Mouse (Mus musculus): ENCODE data around the gene Ascl4. TPM values are rescaled to one million over a fixed set of nuclear protein-coding genes. Genes with fewer than 3 reads are reported as not detected.

Gene Ascl4
- total and polyA plus RNA-seq, 2 experiments from 2014 or later, result not detected

DNA sequence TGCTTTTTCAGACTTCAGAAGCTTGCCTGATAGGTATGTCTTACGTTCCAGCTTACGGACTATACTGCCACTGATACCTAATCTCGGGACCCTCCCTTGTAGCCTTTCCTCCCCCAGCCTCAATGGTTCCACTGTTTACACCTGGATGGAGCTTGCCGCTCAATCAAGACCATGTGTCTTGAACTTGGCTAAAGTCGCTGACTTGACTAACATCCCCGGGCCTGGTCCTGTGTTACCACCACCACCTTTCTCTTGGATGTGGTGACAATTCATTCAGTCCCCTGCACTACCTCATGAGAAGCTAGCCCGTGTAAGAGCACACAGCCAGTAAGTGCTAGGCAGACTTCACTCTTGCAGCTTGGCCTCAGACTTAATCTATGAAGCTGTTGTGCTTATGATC lies 36.8 kb downstream of the Ascl4 start:
- DNase-seq (ENCODE audit: low spot score), result no peak
- no peak for TF ChIP-seq EP300 (IDR thresholded peaks at IDR 0.05; ENCODE audit: low read depth)
- no peak for TF ChIP-seq CTCF (IDR thresholded peaks at IDR 0.05; ENCODE audit: low read depth)
- WGBS, result 75% methylated on average over 7 of the region's 7 CpGs

DNA sequence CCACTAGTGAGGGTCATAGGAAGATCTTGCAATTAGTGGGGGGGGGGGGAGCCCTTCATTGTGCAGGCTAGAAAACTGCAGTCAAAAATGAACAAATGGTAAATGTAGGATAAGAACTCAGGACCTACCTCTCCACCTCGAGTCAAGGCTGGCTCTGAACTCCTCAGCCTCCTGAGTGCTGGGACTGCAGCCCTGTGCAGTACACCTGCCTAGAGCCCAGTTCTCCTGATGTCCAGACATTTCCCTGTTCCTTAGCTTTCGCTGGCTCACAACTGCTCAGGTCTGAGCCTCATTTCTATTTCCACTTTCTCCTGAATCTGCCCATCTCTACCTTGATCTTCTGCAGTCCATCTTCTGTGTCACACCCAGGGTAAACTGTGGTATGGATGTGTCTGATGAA lies 39.0 kb downstream of the Ascl4 start:
- Histone ChIP-seq H3K9me3 (replicated peaks; ENCODE audit: control insufficient read depth, low read length) (no peaks in the 10 kb centered on the region), H3K4me2 (ENCODE audit: low read depth, low read length) (no peak overlapping the region), H3K4me3 (ENCODE audit: low read depth, low read length) (no peak overlapping the region), H3K4me1 (ENCODE audit: control insufficient read depth, insufficient read depth) (no peaks in the 10 kb centered on the region), H3K27ac (ENCODE audit: low read depth) (no peak overlapping the region), H3K36me3 (replicated peaks; ENCODE audit: control insufficient read depth, insufficient read depth, low read length) (no peaks in the 10 kb centered on the region), H3K27me3 (ENCODE audit: control insufficient read depth, insufficient read depth, low read length) (no peaks in the 10 kb centered on the region), H3K9ac (replicated peaks; ENCODE audit: low read depth, low read length) (no peak overlapping the region)
- no peak for DNase-seq (ENCODE audit: low spot score)
- no peak for TF ChIP-seq EP300 (IDR thresholded peaks at IDR 0.05; ENCODE audit: low read depth)
- no peak for TF ChIP-seq CTCF (IDR thresholded peaks at IDR 0.05; ENCODE audit: low read depth)
- WGBS, result 44% methylated on average over 2 of the region's 2 CpGs
- no peak for ATAC-seq (ENCODE audit: insufficient read depth, low read depth)

More for the DNA sequence above, 36.8 kb downstream of the Ascl4 start:
- no peaks in the 10 kb centered on the region for H3K4me1 ChIP-seq (ENCODE audit: control insufficient read depth, insufficient read depth)
- no peaks in the 10 kb centered on the region for H3K36me3 ChIP-seq (replicated peaks; ENCODE audit: control insufficient read depth, insufficient read depth, low read length)
- H3K4me2 ChIP-seq (ENCODE audit: low read depth, low read length), result no peak overlapping the region
- no peak for ATAC-seq (ENCODE audit: insufficient read depth, low read depth)
- no peaks in the 10 kb centered on the region for H3K27me3 ChIP-seq (ENCODE audit: control insufficient read depth, insufficient read depth, low read length)
- H3K4me3 ChIP-seq (ENCODE audit: low read depth, low read length), result no peak overlapping the region
- no peak overlapping the region for H3K27ac ChIP-seq (ENCODE audit: low read depth)
- H3K9me3 ChIP-seq (replicated peaks; ENCODE audit: control insufficient read depth, low read length), result no peaks in the 10 kb centered on the region
- H3K9ac ChIP-seq (replicated peaks; ENCODE audit: low read depth, low read length), result no peak overlapping the region

DNA sequence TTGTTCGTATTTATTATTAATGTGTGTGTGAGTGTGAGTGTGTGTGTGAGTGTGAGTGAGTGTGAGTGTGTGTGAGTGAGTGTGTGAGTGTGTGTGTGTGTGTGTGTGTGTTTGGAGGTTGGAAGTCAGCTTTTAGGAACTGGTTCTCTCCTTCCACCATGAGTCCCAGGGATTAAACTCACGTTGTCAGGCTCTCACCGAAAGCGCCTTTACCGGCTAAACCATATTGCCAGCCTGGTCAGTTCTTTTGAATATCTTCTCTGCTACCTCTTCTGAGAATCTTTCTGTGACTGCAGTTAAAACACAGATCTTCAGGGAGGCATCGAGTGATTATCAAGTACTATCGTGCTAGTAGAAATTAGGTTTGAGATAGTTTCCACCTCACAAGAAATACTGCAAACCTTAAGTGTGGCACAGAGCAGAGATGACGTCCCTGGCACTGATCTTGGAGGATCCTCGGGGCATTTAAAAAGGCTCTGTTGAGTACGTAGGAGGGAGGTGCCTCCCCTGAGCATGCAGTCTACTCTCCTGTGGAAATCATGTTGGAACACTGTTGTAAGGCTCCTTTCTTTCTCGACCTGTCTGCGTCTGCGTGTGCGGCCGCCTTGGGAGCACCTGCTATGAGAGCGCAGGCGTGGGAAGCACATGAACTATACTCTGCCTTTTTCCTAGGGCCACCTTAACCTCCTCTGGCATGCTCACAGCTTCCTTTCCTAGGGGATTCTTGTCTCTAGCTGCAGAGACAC lies 40.1 kb downstream of the Ascl4 start:
- ATAC-seq (ENCODE audit: insufficient read depth, low read depth), result no peak
- 58% methylated on average over 17 of the region's 17 CpGs for WGBS

DNA sequence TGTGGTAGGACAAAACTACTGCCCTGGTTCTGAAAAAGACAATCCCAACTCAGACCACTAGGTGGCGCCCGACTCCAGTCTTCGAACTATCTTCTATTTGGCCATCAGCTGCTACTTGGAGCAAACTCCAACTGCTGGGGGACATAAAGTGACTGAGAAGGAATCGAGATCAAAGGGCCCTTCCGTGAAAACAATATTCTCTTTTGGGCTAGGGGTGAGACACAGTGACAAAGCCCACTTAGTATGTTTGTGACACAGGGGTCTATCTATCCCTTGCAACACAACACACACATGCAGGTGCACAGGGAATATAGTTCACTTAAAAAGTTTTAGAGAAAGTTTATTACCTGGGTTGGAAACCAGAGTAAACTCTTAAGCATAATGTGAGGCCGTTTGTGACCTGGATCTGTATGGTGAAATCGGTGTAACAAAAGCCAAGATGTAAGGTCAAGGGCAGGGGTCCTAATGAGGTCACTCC lies 40.7 kb downstream of the Ascl4 start:
- Histone ChIP-seq H3K27ac (ENCODE audit: low read depth) (no peak overlapping the region), H3K27me3 (ENCODE audit: control insufficient read depth, insufficient read depth, low read length) (no peaks in the 10 kb centered on the region), H3K9ac (replicated peaks; ENCODE audit: low read depth, low read length) (no peak overlapping the region), H3K4me2 (ENCODE audit: low read depth, low read length) (no peak overlapping the region), H3K4me1 (ENCODE audit: control insufficient read depth, insufficient read depth) (no peaks in the 10 kb centered on the region), H3K36me3 (replicated peaks; ENCODE audit: control insufficient read depth, insufficient read depth, low read length) (no peaks in the 10 kb centered on the region), H3K4me3 (ENCODE audit: low read depth, low read length) (no peak overlapping the region), H3K9me3 (replicated peaks; ENCODE audit: control insufficient read depth, low read length) (no peaks in the 10 kb centered on the region)
- peak; percentile 83 for TF ChIP-seq CTCF (IDR thresholded peaks at IDR 0.05; ENCODE audit: low read depth)
- no peak for TF ChIP-seq EP300 (IDR thresholded peaks at IDR 0.05; ENCODE audit: low read depth)
- WGBS, result 14% methylated on average over 7 of the region's 7 CpGs
- ATAC-seq (ENCODE audit: insufficient read depth, low read depth), result peak; percentile 60; the same call in 1 of the 2 replicates
- peak; percentile 49 for DNase-seq (ENCODE audit: low spot score)

More for the DNA sequence above, 40.1 kb downstream of the Ascl4 start:
- Histone ChIP-seq H3K9me3 (replicated peaks; ENCODE audit: control insufficient read depth, low read length) (no peaks in the 10 kb centered on the region), H3K9ac (replicated peaks; ENCODE audit: low read depth, low read length) (no peak overlapping the region), H3K4me1 (ENCODE audit: control insufficient read depth, insufficient read depth) (no peaks in the 10 kb centered on the region), H3K36me3 (replicated peaks; ENCODE audit: control insufficient read depth, insufficient read depth, low read length) (no peaks in the 10 kb centered on the region), H3K27me3 (ENCODE audit: control insufficient read depth, insufficient read depth, low read length) (no peaks in the 10 kb centered on the region), H3K4me3 (ENCODE audit: low read depth, low read length) (no peak overlapping the region), H3K27ac (ENCODE audit: low read depth) (no peak overlapping the region), H3K4me2 (ENCODE audit: low read depth, low read length) (no peak overlapping the region)
- DNase-seq (ENCODE audit: low spot score), result no peak
- no peak for TF ChIP-seq CTCF (IDR thresholded peaks at IDR 0.05; ENCODE audit: low read depth)
- TF ChIP-seq EP300 (IDR thresholded peaks at IDR 0.05; ENCODE audit: low read depth), result no peak

DNA sequence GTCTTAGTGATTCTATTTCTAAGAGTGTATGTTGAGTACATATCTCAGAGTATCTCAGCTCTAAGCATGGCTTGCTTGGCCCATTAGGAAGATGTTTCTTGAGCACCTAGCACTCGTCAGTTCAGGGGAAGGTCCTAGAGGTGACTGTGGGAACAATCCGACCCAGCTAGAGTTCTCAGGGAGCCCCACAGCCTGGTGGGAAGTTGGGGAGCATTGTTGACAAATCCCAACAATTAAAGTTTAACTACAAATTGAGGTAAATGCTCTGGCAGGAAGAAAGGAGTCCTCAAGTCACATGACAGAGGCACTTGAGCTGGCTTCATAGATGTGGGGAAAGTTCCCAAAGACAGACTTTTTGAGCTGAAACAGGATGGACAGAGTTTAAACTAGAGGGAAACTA lies 41.2 kb downstream of the Ascl4 start:
- no peak for ATAC-seq (ENCODE audit: insufficient read depth, low read depth)

More for the DNA sequence above, 41.2 kb downstream of the Ascl4 start:
- DNase-seq (ENCODE audit: low spot score), result no peak
- Histone ChIP-seq H3K9ac (replicated peaks; ENCODE audit: low read depth, low read length) (no peak overlapping the region), H3K4me1 (ENCODE audit: control insufficient read depth, insufficient read depth) (no peaks in the 10 kb centered on the region), H3K9me3 (replicated peaks; ENCODE audit: control insufficient read depth, low read length) (no peaks in the 10 kb centered on the region), H3K27me3 (ENCODE audit: control insufficient read depth, insufficient read depth, low read length) (no peaks in the 10 kb centered on the region), H3K4me2 (ENCODE audit: low read depth, low read length) (no peak overlapping the region), H3K27ac (ENCODE audit: low read depth) (no peak overlapping the region), H3K4me3 (ENCODE audit: low read depth, low read length) (no peak overlapping the region), H3K36me3 (replicated peaks; ENCODE audit: control insufficient read depth, insufficient read depth, low read length) (no peaks in the 10 kb centered on the region)
- TF ChIP-seq EP300 (IDR thresholded peaks at IDR 0.05; ENCODE audit: low read depth), result no peak
- TF ChIP-seq CTCF (IDR thresholded peaks at IDR 0.05; ENCODE audit: low read depth), result no peak
- WGBS, result 36% methylated on average over 2 of the region's 2 CpGs
